Mouse (Mus musculus): ENCODE measurements around the gene Pnpo.

Gene Pnpo

GRCm38 (mm10) chr11:96935872-96936650 lies 7.7 kb downstream of the Pnpo start:
- no peak for DNase-seq (ENCODE audit: low spot score)

- peak; percentile 82 for DNase-seq (ENCODE audit: low spot score)
Observed at GRCm38 (mm10) chr11:96934921-96935356, 8.8 kb downstream of the Pnpo start.

DNA sequence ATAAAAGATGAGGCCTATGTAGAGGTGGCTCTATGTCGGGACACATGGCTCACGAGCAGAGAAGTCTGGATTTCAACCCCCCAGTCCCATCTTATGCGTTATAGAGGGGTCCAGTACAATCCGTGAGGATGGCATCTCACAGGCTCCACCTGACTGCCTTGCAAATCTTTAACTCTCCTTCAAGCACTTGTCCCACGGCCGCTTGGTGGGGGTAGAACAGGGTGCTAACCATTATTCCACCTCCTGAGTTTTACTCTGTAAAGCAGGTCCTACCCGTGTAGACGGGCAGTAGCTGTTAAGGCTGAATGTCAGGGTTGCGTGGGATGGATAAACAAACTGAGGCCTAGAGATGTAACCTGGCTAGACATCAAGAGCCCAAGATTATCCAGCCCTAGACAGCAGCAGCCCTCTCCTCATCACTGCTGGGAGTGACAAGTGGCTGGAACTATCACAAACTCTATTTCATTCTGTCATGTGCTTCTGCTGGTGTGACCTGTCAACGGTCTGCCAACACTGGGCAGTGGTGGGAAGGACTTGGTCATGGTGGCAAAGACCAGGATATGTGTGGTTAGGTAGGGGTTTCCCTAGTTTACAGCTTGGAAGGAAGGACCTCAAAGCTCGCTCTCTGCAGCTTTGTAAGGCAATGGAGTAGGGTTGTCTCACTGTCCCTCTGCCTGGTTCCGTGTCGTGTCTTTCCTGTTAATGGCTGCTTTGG lies 10.1 kb downstream of the Pnpo start:
- no peak for DNase-seq (ENCODE audit: low spot score)

GRCm38 (mm10) chr11:96931327-96932062 lies 12.3 kb downstream of the Pnpo start:
- peak; percentile 76 for DNase-seq (ENCODE audit: low spot score)

- no peak for DNase-seq (ENCODE audit: low spot score)
Observed at GRCm38 (mm10) chr11:96929766-96930331, 13.9 kb downstream of the Pnpo start.

DNA sequence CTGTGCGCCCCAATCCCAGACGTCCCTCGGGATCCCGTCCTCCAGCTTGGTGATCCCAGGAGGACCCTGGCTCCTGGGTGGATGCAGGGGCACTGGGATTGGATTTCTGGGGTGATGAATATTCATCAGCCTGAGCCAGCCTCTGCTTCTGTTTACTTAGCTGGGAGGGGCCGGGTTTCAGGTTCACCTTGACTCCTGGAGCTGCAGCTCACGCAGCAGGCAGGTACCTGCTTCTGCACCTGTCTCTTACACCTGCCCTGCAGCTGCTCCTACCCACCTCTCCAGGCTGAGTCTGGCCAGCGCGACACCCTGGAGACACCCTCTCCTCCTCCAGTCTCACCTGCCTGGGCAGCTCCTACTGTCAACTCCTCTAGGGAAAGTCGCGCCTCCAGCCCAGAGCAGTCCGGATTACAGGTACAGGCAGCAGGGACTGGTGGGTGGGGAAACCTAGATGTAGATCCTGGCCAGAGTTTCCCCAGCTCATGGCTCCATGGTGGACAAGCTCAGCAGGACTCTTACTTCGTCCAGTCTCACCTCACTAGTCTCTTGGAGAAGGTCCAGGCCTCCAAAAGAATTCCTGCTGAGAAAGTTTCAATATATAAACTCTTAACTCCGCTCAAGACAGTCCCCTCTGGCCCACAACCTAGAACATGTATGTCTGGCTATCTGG lies 14.6 kb downstream of the Pnpo start:
- no peak for DNase-seq (ENCODE audit: low spot score)

DNA sequence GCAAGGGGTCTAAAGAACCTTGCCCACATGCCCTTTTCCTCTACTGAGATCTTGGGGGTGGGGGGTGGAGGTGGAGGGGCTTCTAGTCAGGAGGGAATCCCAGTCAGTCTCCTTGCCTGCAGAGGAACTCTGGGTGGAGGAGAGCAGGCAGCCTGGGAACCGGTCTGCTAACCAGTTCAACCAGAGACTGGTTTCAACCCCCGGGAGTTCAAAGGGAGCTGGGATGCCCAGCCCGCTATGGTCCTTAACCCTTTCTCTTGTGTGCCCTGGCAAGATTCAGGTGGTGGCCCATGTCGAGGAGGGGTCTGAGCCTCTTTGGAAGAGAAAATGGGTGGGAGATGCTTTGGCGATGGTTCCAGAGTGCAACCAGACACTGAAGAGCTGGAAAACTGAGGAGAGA lies 15.1 kb downstream of the Pnpo start:
- DNase-seq (ENCODE audit: low spot score) = no peak

GRCm38 (mm10) chr11:96928088-96928487 lies 15.7 kb downstream of the Pnpo start, which contains the start of gene Prr15l:
Gene Prr15l, plus strand, starts transcription at chr11:96928104.
- no peak for DNase-seq (ENCODE audit: low spot score)

GRCm38 (mm10) chr11:96926587-96926986 lies 17.2 kb downstream of the Pnpo start:
- no peak for DNase-seq (ENCODE audit: low spot score)

DNA sequence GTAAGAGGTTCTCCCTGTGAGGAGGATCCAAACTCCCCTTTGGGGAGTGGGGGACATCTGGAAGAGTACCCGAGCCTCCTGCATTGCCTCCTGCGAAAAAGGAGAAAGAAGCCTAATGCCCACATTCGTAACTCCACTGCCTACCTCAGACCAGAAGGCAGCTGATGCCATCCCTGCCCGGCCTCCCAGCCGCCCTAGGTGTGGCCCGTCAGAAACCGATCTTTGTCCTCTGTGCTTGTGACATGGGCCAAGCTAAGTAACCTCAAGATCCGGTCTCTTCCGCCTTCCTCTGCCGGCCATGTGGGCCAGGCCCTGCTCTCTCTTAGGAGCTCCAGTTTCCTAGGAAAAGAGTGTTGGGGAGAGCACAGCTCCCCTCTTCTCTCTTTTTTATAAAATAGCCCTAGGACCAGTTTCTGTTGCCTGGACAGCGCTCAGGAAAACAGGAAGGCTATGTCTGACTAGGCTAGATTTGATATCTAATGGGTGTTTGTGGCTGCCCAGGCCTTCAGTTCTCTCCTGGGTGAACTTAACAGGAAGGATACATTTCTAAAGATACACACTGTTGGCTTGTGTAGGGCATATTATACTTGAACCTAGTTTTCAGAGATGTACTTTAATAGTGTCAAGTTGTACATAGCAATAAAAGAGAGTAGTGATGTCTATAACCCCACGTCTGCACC lies 18.2 kb downstream of the Pnpo start:
- no peak for DNase-seq (ENCODE audit: low spot score)

GRCm38 (mm10) chr11:96924861-96925260 lies 18.9 kb downstream of the Pnpo start:
- no peak for DNase-seq (ENCODE audit: low spot score)

DNA sequence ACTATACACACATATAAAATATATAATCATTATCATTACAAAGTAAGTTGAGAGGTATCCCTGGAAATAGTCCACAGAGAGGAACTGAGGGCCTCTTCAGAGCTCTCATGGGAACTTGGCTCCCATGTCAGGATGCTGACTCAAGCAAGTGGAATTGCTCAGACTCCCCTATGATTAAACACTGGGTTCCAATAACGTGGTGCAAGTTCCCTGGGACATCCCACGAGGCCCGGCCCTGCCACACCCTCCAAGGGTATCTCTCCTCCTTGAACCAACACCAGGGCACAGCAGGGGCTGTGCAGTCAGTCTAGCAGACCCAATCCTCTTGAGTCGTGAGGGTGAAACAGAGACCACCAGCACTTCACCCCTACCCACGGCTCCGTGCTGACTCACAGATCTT lies 24.8 kb downstream of the Pnpo start:
- DNase-seq (ENCODE audit: low spot score) = no peak

GRCm38 (mm10) chr11:96917415-96917814 lies 26.4 kb downstream of the Pnpo start:
- DNase-seq (ENCODE audit: low spot score) = no peak

GRCm38 (mm10) chr11:96916885-96917396 lies 26.8 kb downstream of the Pnpo start:
- DNase-seq (ENCODE audit: low spot score) = no peak

DNA sequence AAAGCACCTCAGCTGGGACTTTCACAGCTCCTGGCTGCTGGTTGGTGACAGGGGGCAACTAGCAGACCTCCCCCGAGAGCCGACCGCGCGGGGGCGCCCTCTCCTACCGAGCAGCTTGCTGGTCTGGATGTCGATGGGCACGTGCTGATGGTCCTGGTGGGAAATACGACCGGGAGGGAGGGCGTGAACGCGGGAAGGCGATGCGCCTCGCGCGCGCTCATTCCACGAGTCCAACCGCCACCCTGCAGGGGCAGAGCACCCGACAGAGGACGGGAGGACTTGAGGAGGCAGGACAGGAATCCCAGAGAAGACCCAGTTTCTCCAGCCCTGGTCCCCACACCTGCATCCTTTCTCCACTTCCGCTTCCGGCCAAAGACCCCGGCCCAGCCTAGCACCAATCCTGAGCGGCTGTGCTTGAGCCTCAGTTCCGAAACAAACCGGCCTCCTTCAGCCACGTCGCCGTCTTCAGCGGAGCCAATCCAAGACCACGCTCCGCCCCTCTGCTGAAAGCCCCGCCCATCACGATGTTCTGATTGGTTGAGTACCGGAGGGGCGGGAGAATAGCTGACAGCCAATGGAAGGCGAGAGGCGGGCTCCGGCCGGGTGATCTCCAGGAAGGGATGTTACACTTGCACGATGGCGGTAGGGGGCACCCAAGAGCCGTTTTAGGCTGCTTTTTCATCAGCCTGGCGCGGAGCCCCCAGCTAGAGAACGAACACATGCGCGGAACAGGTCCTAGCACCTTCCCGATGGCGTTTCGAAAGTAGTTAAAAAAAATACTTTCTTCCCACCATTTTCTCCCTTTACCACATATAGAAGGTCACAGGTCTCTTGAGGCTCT lies 27.5 kb downstream of the Pnpo start, which contains the start of gene Cdk5rap3:
Gene Cdk5rap3 (minus strand): TSS at position 453 of the 841 bp plus-strand sequence.
- peak; percentile 100 for DNase-seq (ENCODE audit: low spot score)

GRCm38 (mm10) chr11:96912682-96913081 lies 31.1 kb downstream of the Pnpo start:
- DNase-seq (ENCODE audit: low spot score) = no peak

GRCm38 (mm10) chr11:96910003-96910402 lies 33.8 kb downstream of the Pnpo start:
- peak; percentile 81 for DNase-seq (ENCODE audit: low spot score)

DNA sequence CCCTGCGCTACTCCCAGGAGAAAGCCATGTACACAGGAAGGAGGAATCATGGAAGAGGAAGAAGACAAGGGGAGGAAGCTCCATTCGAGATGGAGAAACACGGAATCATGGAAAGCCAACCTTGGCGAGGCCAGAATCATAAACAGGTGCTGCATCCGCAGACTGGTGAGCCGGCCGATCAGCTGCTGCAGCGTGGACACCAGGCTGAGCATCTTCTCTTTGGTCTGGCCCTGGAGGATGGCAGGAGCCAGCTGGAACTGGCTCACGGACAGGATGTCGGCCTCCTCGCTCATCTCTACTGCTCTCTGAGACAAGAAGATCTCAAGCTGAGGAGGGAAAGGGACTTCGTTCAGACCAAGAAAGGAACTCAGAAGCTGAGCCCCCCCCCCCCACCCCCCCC lies 35.2 kb downstream of the Pnpo start:
- no peak for DNase-seq (ENCODE audit: low spot score)

DNA sequence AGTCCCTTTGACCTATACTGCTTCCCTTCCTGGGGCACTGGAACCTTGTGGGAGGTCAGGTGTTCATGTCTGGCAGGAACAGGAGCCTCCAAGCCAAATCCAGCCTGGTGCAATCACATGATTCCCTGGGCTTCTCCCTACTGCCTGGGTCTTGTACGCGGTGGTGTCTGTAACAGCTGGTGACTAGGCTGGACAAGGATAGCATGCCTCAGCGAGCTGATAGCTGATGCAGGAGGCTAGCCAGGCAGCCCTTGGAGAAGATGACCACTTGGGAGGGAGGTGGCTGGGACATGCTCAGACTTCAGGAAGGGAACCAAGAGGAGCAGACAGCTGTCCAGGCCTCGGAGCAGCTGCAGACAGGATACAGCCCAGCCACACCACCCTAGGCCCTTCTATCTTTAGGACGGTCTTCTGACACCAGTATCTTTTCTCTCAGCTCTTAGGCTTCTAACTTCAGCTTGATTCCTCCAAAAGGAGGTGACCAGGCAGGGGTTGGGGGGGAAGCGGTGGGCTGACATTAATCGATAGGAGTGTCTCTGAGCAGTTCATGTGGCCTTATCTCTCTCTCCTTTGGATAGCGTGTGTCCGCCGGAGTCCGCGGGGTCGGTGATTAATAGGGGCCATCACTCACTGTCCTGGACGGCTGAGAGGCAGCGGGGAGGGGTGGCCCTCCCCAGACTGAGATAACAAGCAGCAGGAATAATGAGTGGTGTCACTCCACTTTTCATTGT lies 37.2 kb downstream of the Pnpo start:
- no peak for DNase-seq (ENCODE audit: low spot score)

Data from testis, postnatal 10 days (tissue).